Comparison of ENCODE assay signal across 8 mouse cellular contexts in genomic region chr11:55077331-55078231, GRCm38 (mm10). TPM values are rescaled to one million over a fixed set of nuclear protein-coding genes. Genes with fewer than 3 reads are reported as not detected.
DNase-seq lines count a peak whose midpoint lies in the region; TF ChIP-seq lines count a peak whose summit lies in the region.

Gene Ccdc69, minus strand, starts transcription at chr11:55078131.

- DNase-seq in CH12.LX (ENCODE audit: extremely low read depth) = no peak
- peak; percentile 61 for DNase-seq in fibroblast of lung, adult 2 months (ENCODE audit: low read depth)
- DNase-seq in heart, postnatal 10 days = peak; percentile 74 to 76
- DNase-seq in kidney, postnatal 36 days = peak; percentile 50 to 75
- peak; percentile 17 to 26 for DNase-seq in right cerebral cortex, adult 2 months (ENCODE audit: low spot score in 2 of 2)
- peak; percentile 52 for DNase-seq in urinary bladder, postnatal 25 days (ENCODE audit: low spot score)

- TF ChIP-seq EP300 in CH12.LX (IDR thresholded peaks at IDR 0.05; ENCODE audit: low read length) = no peak

- peak within 1 kb of the TSS; percentile 50 for H3K9ac ChIP-seq in CH12.LX (ENCODE audit: insufficient read depth, low read depth)

- peak within 1 kb of the TSS; percentile 59 for H3K4me2 ChIP-seq in CH12.LX (ENCODE audit: insufficient read depth, low read depth, poor library complexity, severe bottlenecking)

- no peaks in the 10 kb centered on the region for H3K36me3 ChIP-seq in CH12.LX (replicated peaks in 1 of 2; ENCODE audit: control insufficient read depth in 1 of 2, insufficient read depth in 1 of 2, low read length in 1 of 2)
- no peaks in the 10 kb centered on the region for H3K36me3 ChIP-seq in megakaryocyte, embryonic 14.5 days (replicated peaks; ENCODE audit: low read length)

- peaks cover 4% of the 10 kb centered on the region for H3K9me3 ChIP-seq in CH12.LX (replicated peaks; ENCODE audit: low read length)
- peaks cover 12% of the 10 kb centered on the region for H3K9me3 ChIP-seq in megakaryocyte, embryonic 14.5 days

- H3K27ac ChIP-seq in CH12.LX (ENCODE audit: insufficient read depth, low read depth) = no peak within 1 kb of the TSS
- no peak within 1 kb of the TSS for H3K27ac ChIP-seq in bone marrow macrophage, adult 2 months (ENCODE audit: insufficient read depth, low read depth, low read length)

- no peaks in the 10 kb centered on the region for H3K79me2 ChIP-seq in CH12.LX (replicated peaks; ENCODE audit: control insufficient read depth, extremely low read depth, insufficient read depth, poor library complexity, severe bottlenecking)

- intact Hi-C loops in heart, postnatal 10 days (cut with DNase I) = no loop called here

- in situ Hi-C loops in CH12.LX (cut with MboI; ENCODE audit: low pct_ligation_motif_present, low pct_unique_long_range_greater_than_20kb, low sequenced_read_pairs) = no loop called here

- H3K4me3 ChIP-seq in CH12.LX (replicated peaks in 1 of 3; ENCODE audit: low read depth in 2 of 3, low read length in 2 of 3, poor library complexity in 1 of 3) = peak within 1 kb of the TSS in 2 of 3 experiments; percentile 24 to 46
- peak within 1 kb of the TSS; percentile 56 for H3K4me3 ChIP-seq in bone marrow macrophage, adult 2 months (ENCODE audit: insufficient read depth, low read length)
- peak within 1 kb of the TSS; percentile 92 for H3K4me3 ChIP-seq in megakaryocyte, embryonic 14.5 days (replicated peaks)

- TF ChIP-seq POLR2A in CH12.LX (IDR thresholded peaks at IDR 0.05; ENCODE audit: low read depth, low read length) = peak; percentile 56; the same call in 1 of the 2 replicates
- peak; percentile 31; the same call in 1 of the 2 replicates for TF ChIP-seq POLR2A in bone marrow macrophage, adult 2 months (IDR thresholded peaks at IDR 0.05; ENCODE audit: borderline replicate concordance, low read depth, low read length)

- no peak for TF ChIP-seq CTCF in CH12.LX (conservative IDR thresholded peaks at IDR 0.05 in 1 of 2, IDR thresholded peaks at IDR 0.05 in 1 of 2; ENCODE audit: low read depth in 2 of 2, low read length in 2 of 2)
- TF ChIP-seq CTCF in bone marrow macrophage, adult 2 months (IDR thresholded peaks at IDR 0.05; ENCODE audit: low read depth, low read length) = no peak

- dilution Hi-C loops in CH12.LX (cut with MboI; ENCODE audit: extremely low pct_ligation_motif_present, extremely low pct_unique_long_range_greater_than_20kb, low sequenced_read_pairs) = no loop called here

- peaks cover 14 to 29% of the 10 kb centered on the region in 2 experiments for H3K4me1 ChIP-seq in CH12.LX (ENCODE audit: control insufficient read depth in 1 of 2, insufficient read depth in 2 of 2)
- H3K4me1 ChIP-seq in bone marrow macrophage, adult 2 months (ENCODE audit: control insufficient read depth, insufficient read depth, low read length) = peaks cover 11% of the 10 kb centered on the region
- peaks cover 33% of the 10 kb centered on the region for H3K4me1 ChIP-seq in megakaryocyte, embryonic 14.5 days

- H3K27me3 ChIP-seq in CH12.LX (replicated peaks) = no peaks in the 10 kb centered on the region
- H3K27me3 ChIP-seq in megakaryocyte, embryonic 14.5 days (replicated peaks) = peaks cover 27% of the 10 kb centered on the region

- TF ChIP-seq RAD21 in CH12.LX (IDR thresholded peaks at IDR 0.05; ENCODE audit: low read depth, low read length) = no peak

TF ChIP-seq in CH12.LX, 34 proteins besides CTCF, POLR2A, EP300 and RAD21:
- peak; percentile 48; the same call in 1 of the 2 replicates for TF ChIP-seq TCF12 (IDR thresholded peaks at IDR 0.05; ENCODE audit: low read depth, low read length)
- TF ChIP-seq TBP (conservative IDR thresholded peaks at IDR 0.05; ENCODE audit: low read depth, low read length) = no peak
- peak; percentile 98 for TF ChIP-seq UBTF (IDR thresholded peaks at IDR 0.05; ENCODE audit: low read depth, low read length)
- TF ChIP-seq NRF1 (IDR thresholded peaks at IDR 0.05; ENCODE audit: low read depth, low read length) = peak; percentile 42; the same call in 1 of the 2 replicates
- TF ChIP-seq ELF1 (IDR thresholded peaks at IDR 0.05; ENCODE audit: low read depth, low read length) = peak; percentile 70
TF ChIP-seq in CH12.LX: peak in this region for 4.

RNA-seq across cellular contexts. Expression of gene Ccdc69, which starts in this region (rescaled TPM):
- total RNA-seq in CH12.LX (2012; rRNA removed) (4.3 and 4.4 TPM in 2 replicates), CH12.LX (2014; rRNA removed) (0.27 TPM in 1 of 2 replicates, not detected in the other)
- polyA plus RNA-seq in CH12.LX (2012; ENCODE audit: insufficient read length, low read depth) = 0.23 and 0.61 TPM in 2 replicates
- polyA plus RNA-seq in bone marrow macrophage, adult 2 months (2012; ENCODE audit: insufficient read depth, insufficient read length, missing spikeins) = 5.3 and 6.0 TPM in 2 replicates
- 10 to 100 TPM in 1 of 2 experiments, 1 to 10 TPM in 1; 9.2 to 11.5 TPM for total RNA-seq in heart, postnatal 10 days (2021)
- 0.73 TPM in 1 of 2 replicates, not detected in the other for polyA plus RNA-seq in megakaryocyte, embryonic 14.5 days (2012; ENCODE audit: insufficient read depth, low replicate concordance)

Comparison
In these comparisons a context has a peak if more than half of its experiments do, and no peak if none do; other contexts are left out.
1. H3K4me3 ChIP-seq: peak in every context shown above with its lines; median percentile 92 in megakaryocyte, embryonic 14.5 days; 56 in bone marrow macrophage, adult 2 months; 35 in CH12.LX.